Mouse (Mus musculus) liver, embryonic 14.5 days (tissue): ENCODE data around the gene Cdh26. TPM values are rescaled to one million over a fixed set of nuclear protein-coding genes. Genes with fewer than 3 reads are reported as not detected.

Source experiments
- ATAC-seq: fragments of 200-750 bp; cut with Nextera tagmentation; 2 replicates; pipeline ENCODE4 v1.8.0; 2017; ENCODE audit warnings: moderate number of reproducible peaks, mild to moderate bottlenecking, moderate library complexity; ENCODE audit not compliant: insufficient read depth
- DNase-seq, 3 experiments: peaks; one replicate each; pipeline ENCODE4 v3.0.0-alpha.2; 2012 to 2013; ENCODE audit warnings: low read depth in 3 of 3, low spot score in 3 of 3
- H3K27ac ChIP-seq: fragments of 300-500 bp; sonication (generic); 2 replicates; pipeline ENCODE4 v1.5.1; 2014; ENCODE audit warnings: moderate library complexity, mild to moderate bottlenecking, control low read depth, inconsistent platforms
- H3K27me3 ChIP-seq: fragments of 300-500 bp; sonication (generic); 2 replicates; pipeline ENCODE4 v1.6.1; 2014; ENCODE audit warnings: mild to moderate bottlenecking, low read length, moderate library complexity; ENCODE audit not compliant: control insufficient read depth, insufficient read depth
- H3K36me3 ChIP-seq: fragments of 300-500 bp; sonication (generic); replicated peaks from 2 replicates; pipeline ENCODE4 v1.6.1; 2014; ENCODE audit warnings: low read depth; ENCODE audit not compliant: control insufficient read depth, insufficient read depth
- H3K4me1 ChIP-seq, 2 experiments: fragments of 200-500 bp in 1 of 2; fragments of 300-500 bp in 1 of 2; sonication (generic) in 1 of 2; replicated peaks; 2 replicates each; pipeline ENCODE4 v1.6.1; 2012 to 2014; ENCODE audit warnings: antibody characterized with exemption in 1 of 2, inconsistent platforms in 1 of 2, low read length in 1 of 2; ENCODE audit not compliant: control insufficient read depth in 2 of 2, insufficient read depth in 2 of 2
- H3K4me2 ChIP-seq: fragments of 300-500 bp; sonication (generic); 2 replicates; pipeline ENCODE4 v1.6.1; 2014; ENCODE audit warnings: low read depth, mild to moderate bottlenecking, control low read depth, moderate library complexity
- H3K4me3 ChIP-seq, 2 experiments: fragments of 200-500 bp in 1 of 2; fragments of 300-500 bp in 1 of 2; sonication (generic) in 1 of 2; 2 replicates each; pipeline ENCODE4 v1.5.1; 2012 to 2014; ENCODE audit warnings: low read depth in 2 of 2, low read length in 2 of 2, mild to moderate bottlenecking in 2 of 2, control low read depth in 1 of 2, inconsistent platforms in 1 of 2, moderate library complexity in 1 of 2; ENCODE audit not compliant: insufficient read depth in 1 of 2
- H3K9ac ChIP-seq: fragments of 300-500 bp; sonication (generic); replicated peaks from 2 replicates; pipeline ENCODE4 v1.6.1; 2014; ENCODE audit warnings: mild to moderate bottlenecking, control low read depth, moderate library complexity
- H3K9me3 ChIP-seq: fragments of 300-500 bp; sonication (generic); 2 replicates; pipeline ENCODE4 v1.6.1; 2016; ENCODE audit warnings: low read length, mixed read lengths; ENCODE audit not compliant: control insufficient read depth
- CTCF ChIP-seq: IDR thresholded peaks from 2 replicates; pipeline ENCODE4 v1.5.1; 2016; ENCODE audit warnings: antibody characterized with exemption, low read depth, control low read depth
- EP300 ChIP-seq: IDR thresholded peaks from 2 replicates; pipeline ENCODE4 v1.6.1; 2016; ENCODE audit warnings: antibody characterized with exemption, low read depth
- whole genome bisulfite sequencing: fragments of 180-500 bp; shearing (Covaris S2); extraction: QIAGEN DNeasy Blood & Tissue Kit; methylation state at CpG from one replicate; pipeline ENCODE4 v1.1.7; 2014; ENCODE audit not compliant: insufficient replicate concordance; 5-methylcytosine and 5-hydroxymethylcytosine counted together
- polyA plus RNA-seq, 2 experiments: library from polyadenylated mRNA; depleted of rRNA in 1 of 2; stranded (reverse) in 1 of 2; unstranded in 1 of 2; fragments of >200 nt; fragmentation: Nextera tagmentation in 1 of 2; extraction: Ambion mirVana in 1 of 2; gene quantifications; 2 replicates each; pipeline versions ENCODE4 v1.2.1 to v1.2.3; 2012 to 2014

Gene Cdh26
- 0.10 and 0.15 TPM in 2 replicates for polyA plus RNA-seq (2012; rRNA removed)
- polyA plus RNA-seq (2014; fragmentation: Nextera tagmentation; extraction: Ambion mirVana), result 0.09 and 0.14 TPM in 2 replicates

DNA sequence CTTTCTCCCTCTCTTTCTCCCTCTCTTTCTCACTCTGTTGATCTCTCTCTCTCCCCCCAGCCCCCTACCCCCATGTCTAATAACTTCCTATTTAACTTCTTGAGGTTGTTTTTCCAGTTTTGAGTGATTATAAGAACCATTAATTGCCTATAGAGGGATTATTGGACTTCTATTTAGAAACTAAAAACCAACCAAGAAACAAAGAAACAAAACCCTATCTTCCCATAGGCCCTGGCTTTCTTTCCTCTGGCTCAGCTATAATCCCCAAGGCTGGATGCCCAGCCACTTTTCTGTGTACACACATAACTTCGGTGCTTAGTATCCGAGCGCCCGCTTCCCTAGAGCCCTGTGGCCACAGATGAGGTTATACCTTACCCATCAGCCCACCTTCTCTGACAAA, at the start of gene Cdh26:
Gene Cdh26, plus strand, starts transcription at position 301 of the 400 bp plus-strand sequence.
- DNase-seq, result no peak
- ATAC-seq, result no peak
- H3K4me2 ChIP-seq, result no peak within 1 kb of the TSS
- H3K36me3 ChIP-seq, result no peaks in the 10 kb centered on the region
- H3K27ac ChIP-seq, result no peak within 1 kb of the TSS
- H3K4me1 ChIP-seq, result no peaks in the 10 kb centered on the region
- H3K4me3 ChIP-seq, result no peak within 1 kb of the TSS
- H3K9me3 ChIP-seq, result no peaks in the 10 kb centered on the region
- H3K27me3 ChIP-seq, result no peaks in the 10 kb centered on the region
- 81% methylated on average over 4 of the region's 4 CpGs for WGBS
- no peak for TF ChIP-seq CTCF
- TF ChIP-seq EP300, result no peak
- H3K9ac ChIP-seq, result no peak within 1 kb of the TSS

DNA sequence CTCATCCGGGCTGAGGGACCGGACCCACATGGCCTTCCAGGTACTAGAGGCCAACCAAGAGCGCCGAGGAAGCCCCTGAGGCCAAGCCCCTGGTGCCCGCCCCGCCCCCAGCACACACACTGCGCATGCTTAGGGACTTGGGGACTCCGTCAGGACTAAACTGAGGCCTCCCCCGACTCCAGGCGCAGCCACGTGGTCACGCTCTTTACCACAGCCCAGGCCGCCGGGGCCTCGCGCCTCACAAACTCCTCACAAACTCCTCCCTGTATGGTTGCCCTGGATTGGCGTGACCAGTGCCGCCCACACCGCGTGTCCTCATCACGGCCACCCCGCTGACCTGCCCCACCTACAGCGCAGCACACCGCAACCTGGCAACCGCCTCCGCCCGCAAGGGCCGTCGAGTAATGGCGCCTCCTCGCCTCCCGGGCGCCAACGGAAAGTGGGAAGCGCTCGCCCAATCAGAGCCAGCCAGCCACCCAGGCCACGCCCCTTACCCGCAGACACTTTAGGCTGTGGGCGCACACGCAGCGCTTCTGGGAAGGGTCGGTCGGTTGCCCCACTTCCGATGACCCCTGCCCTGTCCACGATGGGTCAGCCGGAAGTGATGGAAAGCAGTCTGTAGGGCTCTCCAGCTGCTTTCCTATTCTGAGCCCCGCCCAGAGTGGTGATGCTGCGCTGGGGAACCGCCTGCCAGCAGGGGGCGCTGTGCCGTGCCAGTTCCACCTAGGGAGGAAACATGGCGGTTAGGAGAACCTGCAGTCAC, 23.1 kb upstream of the Cdh26 start, which contains the start of gene Sycp2:
Gene Sycp2, minus strand, starts transcription at position 633 of the 763 bp plus-strand sequence.
- Histone ChIP-seq H3K27ac (no peak within 1 kb of the TSS), H3K4me2 (no peak within 1 kb of the TSS), H3K4me3 (no peak within 1 kb of the TSS), H3K4me1 (no peaks in the 10 kb centered on the region), H3K9ac (no peak within 1 kb of the TSS), H3K9me3 (no peaks in the 10 kb centered on the region), H3K36me3 (no peaks in the 10 kb centered on the region), H3K27me3 (no peaks in the 10 kb centered on the region)
- TF ChIP-seq EP300 (no peak), CTCF (peak; percentile 75)
- WGBS, result 73% methylated on average over 52 of the region's 52 CpGs
- DNase-seq (no peak), ATAC-seq (peak; percentile 41)

DNA sequence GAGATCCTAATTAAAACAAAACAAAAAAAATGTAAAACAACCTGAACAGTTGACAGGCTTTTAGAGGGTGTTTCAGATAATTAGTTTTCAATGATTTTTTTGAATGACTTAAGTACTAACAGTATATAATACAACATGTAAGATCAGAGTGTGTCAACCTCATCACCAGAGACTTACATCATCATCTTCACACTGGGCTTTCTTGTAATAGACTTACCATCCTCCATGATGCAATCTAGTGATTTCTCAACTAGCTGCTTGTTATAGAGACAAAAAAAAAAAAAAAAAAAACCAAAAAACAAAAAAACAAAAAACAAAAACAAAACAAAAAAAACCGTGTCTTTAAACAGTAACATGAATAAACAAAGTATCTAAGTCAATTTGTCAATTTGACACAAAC, 21.3 kb upstream of the Cdh26 start:
- H3K27ac ChIP-seq, result no peak overlapping the region
- TF ChIP-seq CTCF, result no peak
- no peak for TF ChIP-seq EP300
- H3K36me3 ChIP-seq, result no peaks in the 10 kb centered on the region
- no peak for DNase-seq
- WGBS, result 15% methylated on average over 1 of the region's 1 CpGs
- H3K27me3 ChIP-seq, result peaks cover 14% of the 10 kb centered on the region
- H3K9ac ChIP-seq, result no peak overlapping the region
- no peaks in the 10 kb centered on the region for H3K4me1 ChIP-seq
- no peaks in the 10 kb centered on the region for H3K9me3 ChIP-seq
- no peak for ATAC-seq
- H3K4me3 ChIP-seq, result no peak overlapping the region
- no peak overlapping the region for H3K4me2 ChIP-seq

GRCm38 (mm10) chr2:178410286-178410685, 20.0 kb upstream of the Cdh26 start:
- WGBS, result 56% methylated on average over 6 of the region's 6 CpGs
- no peak for DNase-seq
- Histone ChIP-seq H3K9ac (no peak overlapping the region), H3K9me3 (no peaks in the 10 kb centered on the region), H3K27me3 (peaks cover 17% of the 10 kb centered on the region), H3K4me3 (no peak overlapping the region), H3K4me1 (no peaks in the 10 kb centered on the region), H3K36me3 (no peaks in the 10 kb centered on the region), H3K27ac (no peak overlapping the region), H3K4me2 (no peak overlapping the region)
- ATAC-seq, result no peak
- TF ChIP-seq CTCF (no peak), EP300 (no peak)

GRCm38 (mm10) chr2:178412598-178412997, 17.7 kb upstream of the Cdh26 start:
- TF ChIP-seq EP300, result no peak
- TF ChIP-seq CTCF, result no peak
- H3K36me3 ChIP-seq, result no peaks in the 10 kb centered on the region
- H3K4me2 ChIP-seq, result no peak overlapping the region
- ATAC-seq (no peak), DNase-seq (no peak)
- H3K4me1 ChIP-seq, result peaks cover 0 to 7% of the 10 kb centered on the region in 2 experiments; a peak in 1 of 4 replicates
- 55% methylated on average over 6 of the region's 6 CpGs for WGBS
- no peak overlapping the region for H3K4me3 ChIP-seq
- H3K9me3 ChIP-seq, result no peaks in the 10 kb centered on the region
- H3K27me3 ChIP-seq, result peaks cover 17% of the 10 kb centered on the region
- no peak overlapping the region for H3K27ac ChIP-seq
- H3K9ac ChIP-seq, result no peak overlapping the region
